Mouse (Mus musculus) cerebellum, postnatal 36 days (tissue): ENCODE data around the gene Mark3.

Experiments used
- DNase-seq, 2 experiments: peaks; one replicate each; pipeline ENCODE4 v3.0.0; 2021 to 2022; ENCODE audit warnings: mixed read lengths in 2 of 2

The Mark3 gene

GRCm38 (mm10) chr12:111703301-111703700 lies 129.0 kb downstream of the Mark3 start:
- DNase-seq, result no peak

DNA sequence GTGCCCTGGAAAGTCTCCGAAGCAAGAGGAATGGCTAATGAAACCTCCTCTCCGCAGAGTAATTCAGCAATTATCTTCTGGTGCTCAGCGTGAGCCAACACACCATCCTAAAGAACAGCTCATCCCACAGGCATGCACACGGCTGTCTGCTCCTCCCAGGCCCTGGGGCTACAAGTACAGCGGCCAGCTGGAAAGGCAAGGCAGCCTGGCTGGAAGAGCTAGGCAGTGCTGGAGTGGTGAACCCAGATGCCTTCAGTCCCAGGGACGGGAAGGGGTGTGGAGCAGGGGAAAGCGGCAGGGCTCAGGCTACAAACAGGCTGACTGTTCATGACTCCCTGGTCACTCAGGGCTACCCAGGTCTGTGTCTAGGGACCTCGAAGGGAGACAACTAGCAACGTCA lies 130.3 kb downstream of the Mark3 start:
- DNase-seq, result no peak

DNA sequence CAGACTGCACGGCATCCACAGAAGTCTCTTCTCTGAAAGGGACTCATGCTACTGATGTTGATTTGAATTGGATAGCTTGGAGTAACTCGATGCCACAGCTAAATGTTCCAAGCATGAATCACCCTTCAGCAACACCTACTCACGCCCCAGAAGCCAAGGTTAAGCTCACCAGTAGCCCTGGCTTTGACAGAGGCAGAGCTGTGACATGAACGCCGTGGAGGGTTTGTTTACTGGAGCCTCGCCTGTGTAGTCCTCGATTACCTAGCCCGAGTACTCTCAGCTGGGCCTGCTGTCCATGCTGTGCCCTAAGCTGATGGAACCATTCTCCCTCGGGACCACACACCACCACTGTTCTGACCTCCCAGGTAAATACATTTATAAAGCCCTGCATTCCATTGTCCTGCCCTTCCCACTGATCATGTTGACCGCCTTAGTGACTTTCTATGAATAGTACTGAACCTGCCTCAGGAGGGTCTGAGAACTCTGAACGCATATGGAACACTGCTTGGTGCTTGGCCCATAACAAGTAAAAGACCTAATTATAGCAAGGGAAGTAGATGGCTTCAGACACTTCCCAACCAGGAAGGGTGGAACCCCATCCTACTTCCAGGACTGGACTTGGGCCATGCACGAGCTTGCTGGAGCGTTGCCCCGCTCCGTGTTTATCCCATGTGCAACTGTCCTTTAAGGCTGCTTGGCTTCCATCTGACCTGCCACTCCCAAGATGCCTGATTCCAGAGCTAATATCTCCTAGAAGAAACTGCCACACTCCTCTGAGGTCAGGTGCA lies 131.1 kb downstream of the Mark3 start:
- DNase-seq, result no peak
